Mouse (Mus musculus) limb, embryonic 14.5 days (tissue): ENCODE measurements around the gene Atg16l1. TPM values are rescaled to one million over a fixed set of nuclear protein-coding genes. Genes with fewer than 3 reads are reported as not detected.

ENCODE experiments used
- ATAC-seq: fragments of 200-750 bp; cut with Nextera tagmentation; 2 replicates; pipeline ENCODE4 v1.8.0; 2017; ENCODE audit warnings: low read depth, moderate number of reproducible peaks, moderate TSS enrichment; ENCODE audit not compliant: low FRiP score
- DNase-seq: peaks from one replicate; pipeline ENCODE4 v3.0.0-alpha.2; 2015; ENCODE audit warnings: low spot score
- H3K27ac ChIP-seq: fragments of 300-500 bp; sonication (generic); replicated peaks from 2 replicates; pipeline ENCODE4 v1.5.1; 2014; ENCODE audit warnings: low read depth, mild to moderate bottlenecking, low read length, moderate library complexity, mixed read lengths
- H3K27me3 ChIP-seq: fragments of 300-500 bp; sonication (generic); 2 replicates; pipeline ENCODE4 v1.6.1; 2014; ENCODE audit warnings: low read length, mixed read lengths; ENCODE audit not compliant: control insufficient read depth, insufficient read depth
- H3K36me3 ChIP-seq: fragments of 300-500 bp; sonication (generic); 2 replicates; pipeline ENCODE4 v1.6.1; 2014; ENCODE audit warnings: mild to moderate bottlenecking, low read length, moderate library complexity, mixed read lengths; ENCODE audit not compliant: control insufficient read depth, insufficient read depth
- H3K4me1 ChIP-seq: fragments of 300-500 bp; sonication (generic); 2 replicates; pipeline ENCODE4 v1.6.1; 2014; ENCODE audit warnings: antibody characterized with exemption, low read length, mixed read lengths; ENCODE audit not compliant: control insufficient read depth, insufficient read depth
- H3K4me2 ChIP-seq: fragments of 300-500 bp; sonication (generic); replicated peaks from 2 replicates; pipeline ENCODE4 v1.6.1; 2014; ENCODE audit warnings: low read depth, mild to moderate bottlenecking, low read length, moderate library complexity; ENCODE audit not compliant: severe bottlenecking
- H3K4me3 ChIP-seq: fragments of 300-500 bp; sonication (generic); replicated peaks from 2 replicates; pipeline ENCODE4 v1.5.1; 2014; ENCODE audit warnings: low read length
- H3K9ac ChIP-seq: fragments of 300-500 bp; sonication (generic); 2 replicates; pipeline ENCODE4 v1.6.1; 2014; ENCODE audit warnings: mild to moderate bottlenecking, low read depth, low read length, moderate library complexity; ENCODE audit not compliant: severe bottlenecking
- H3K9me3 ChIP-seq: fragments of 300-500 bp; sonication (generic); 2 replicates; pipeline ENCODE4 v1.6.1; 2016; ENCODE audit warnings: low read length; ENCODE audit not compliant: control insufficient read depth
- POLR2A ChIP-seq: fragments of 200-500 bp; IDR thresholded peaks from 2 replicates; pipeline ENCODE4 v1.8.0; 2012; ENCODE audit warnings: inconsistent platforms, mild to moderate bottlenecking, moderate library complexity, borderline replicate concordance; ENCODE audit not compliant: insufficient read depth, insufficient read length; ENCODE audit errors: extremely low read depth
- WGBS: fragments of 180-500 bp; shearing (Covaris S2); extraction: QIAGEN DNeasy Blood & Tissue Kit; methylation state at CpG from one replicate; pipeline ENCODE4 v1.1.7; 2014; 5-methylcytosine and 5-hydroxymethylcytosine counted together
- polyA plus RNA-seq, 2 experiments: library from polyadenylated mRNA; depleted of rRNA in 1 of 2; stranded (reverse) in 1 of 2; unstranded in 1 of 2; fragments of >200 nt; fragmentation: Nextera tagmentation in 1 of 2; extraction: Ambion mirVana in 1 of 2; gene quantifications; 2 replicates each; pipeline versions ENCODE4 v1.2.1 to v1.2.3; 2012 to 2014

Gene Atg16l1
- polyA plus RNA-seq, 2 experiments: 32.1 to 41.6 TPM

GRCm38 (mm10) chr1:87763821-87764220 is 8.2 kb downstream of the Atg16l1 start:
- Histone ChIP-seq H3K36me3 (peaks cover 93% of the 10 kb centered on the region), H3K27ac (no peak overlapping the region), H3K4me1 (no peaks in the 10 kb centered on the region), H3K4me3 (no peak overlapping the region), H3K9me3 (no peaks in the 10 kb centered on the region), H3K27me3 (no peaks in the 10 kb centered on the region), H3K9ac (no peak overlapping the region), H3K4me2 (no peak overlapping the region)
- no peak for TF ChIP-seq POLR2A
- ATAC-seq (no peak), DNase-seq (no peak)
- WGBS: 88% methylated on average over 3 of the region's 3 CpGs

- H3K36me3 ChIP-seq: peaks cover 94% of the 10 kb centered on the region
- H3K27ac ChIP-seq: no peak overlapping the region
- H3K4me2 ChIP-seq: no peak overlapping the region
- H3K9ac ChIP-seq: no peak overlapping the region
- WGBS: 89% methylated on average over 2 of the region's 2 CpGs
- no peak for TF ChIP-seq POLR2A
- no peak overlapping the region for H3K4me3 ChIP-seq
- ATAC-seq (no peak), DNase-seq (no peak)
- no peaks in the 10 kb centered on the region for H3K27me3 ChIP-seq
- H3K9me3 ChIP-seq: no peaks in the 10 kb centered on the region
- no peaks in the 10 kb centered on the region for H3K4me1 ChIP-seq
Measured at GRCm38 (mm10) chr1:87765741-87766140, 10.1 kb downstream of the Atg16l1 start.

- Histone ChIP-seq H3K4me3 (no peak overlapping the region), H3K27ac (no peak overlapping the region), H3K4me1 (no peaks in the 10 kb centered on the region), H3K9me3 (no peaks in the 10 kb centered on the region), H3K36me3 (peaks cover 96% of the 10 kb centered on the region), H3K9ac (no peak overlapping the region), H3K4me2 (no peak overlapping the region), H3K27me3 (no peaks in the 10 kb centered on the region)
- 93% methylated on average over 3 of the region's 3 CpGs for WGBS
- DNase-seq (no peak), ATAC-seq (no peak)
- TF ChIP-seq POLR2A: no peak
Measured at GRCm38 (mm10) chr1:87766233-87766632, 10.6 kb downstream of the Atg16l1 start.

GRCm38 (mm10) chr1:87769263-87769662 is 13.6 kb downstream of the Atg16l1 start:
- H3K4me1 ChIP-seq: no peaks in the 10 kb centered on the region
- 95% methylated on average over 2 of the region's 2 CpGs for WGBS
- H3K4me3 ChIP-seq: no peak overlapping the region
- DNase-seq (no peak), ATAC-seq (no peak)
- no peaks in the 10 kb centered on the region for H3K27me3 ChIP-seq
- H3K4me2 ChIP-seq: no peak overlapping the region
- no peaks in the 10 kb centered on the region for H3K9me3 ChIP-seq
- H3K36me3 ChIP-seq: peaks cover 91% of the 10 kb centered on the region
- no peak for TF ChIP-seq POLR2A
- H3K27ac ChIP-seq: no peak overlapping the region
- H3K9ac ChIP-seq: no peak overlapping the region

DNA sequence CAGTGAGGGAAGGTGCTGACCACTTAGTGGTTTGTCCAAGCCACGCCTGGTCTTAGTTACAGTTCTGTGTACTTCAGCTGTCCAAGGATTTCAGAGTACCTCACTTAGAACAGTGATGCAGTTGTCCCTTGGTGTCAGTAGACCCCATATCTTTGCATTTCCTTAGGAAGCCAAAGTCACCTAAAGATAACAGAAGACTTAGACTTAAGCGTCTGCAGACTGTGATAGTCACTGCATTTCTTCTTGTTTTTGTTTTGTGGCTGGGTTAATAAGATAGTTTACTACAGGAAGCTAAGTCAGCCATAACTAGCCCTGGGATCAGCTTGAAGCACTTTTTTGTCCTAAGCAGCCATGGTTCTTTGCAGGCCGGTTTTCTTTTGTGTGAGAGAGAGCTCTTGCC is 14.8 kb downstream of the Atg16l1 start:
- no peaks in the 10 kb centered on the region for H3K27me3 ChIP-seq
- TF ChIP-seq POLR2A: no peak
- ATAC-seq (no peak), DNase-seq (no peak)
- H3K4me3 ChIP-seq: no peak overlapping the region
- no peaks in the 10 kb centered on the region for H3K9me3 ChIP-seq
- H3K4me2 ChIP-seq: no peak overlapping the region
- 85% methylated on average over 3 of the region's 3 CpGs for WGBS
- H3K4me1 ChIP-seq: no peaks in the 10 kb centered on the region
- peaks cover 91% of the 10 kb centered on the region for H3K36me3 ChIP-seq
- H3K27ac ChIP-seq: no peak overlapping the region
- H3K9ac ChIP-seq: no peak overlapping the region

DNA sequence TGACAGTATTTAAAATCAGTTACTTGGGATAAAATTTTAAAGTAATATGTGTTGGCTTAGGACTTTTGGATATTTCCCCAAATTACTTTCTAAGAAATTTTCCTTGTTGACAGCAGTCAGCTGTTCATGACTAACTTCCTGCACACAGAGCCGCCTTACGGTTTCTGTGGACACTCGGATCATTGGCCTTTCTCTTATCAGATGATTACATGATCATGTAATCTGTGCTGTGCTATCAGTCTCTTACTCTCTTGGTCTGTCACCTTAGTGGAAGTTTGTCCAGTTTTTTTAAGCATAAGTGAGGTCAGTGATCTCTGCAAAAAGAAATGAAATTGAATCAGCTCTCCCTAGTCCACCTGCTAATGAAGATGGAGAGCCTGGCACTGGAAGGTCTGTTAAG is 16.1 kb downstream of the Atg16l1 start:
- Histone ChIP-seq H3K27ac (no peak overlapping the region), H3K4me2 (no peak overlapping the region), H3K27me3 (no peaks in the 10 kb centered on the region), H3K9ac (no peak overlapping the region), H3K4me3 (no peak overlapping the region), H3K9me3 (no peaks in the 10 kb centered on the region), H3K4me1 (no peaks in the 10 kb centered on the region), H3K36me3 (peaks cover 91% of the 10 kb centered on the region)
- ATAC-seq (no peak), DNase-seq (no peak)
- no peak for TF ChIP-seq POLR2A
- WGBS: over 99% methylated on average over 3 of the region's 3 CpGs
